Mouse (Mus musculus) thymus, adult 2 months (tissue): Measurements from ENCODE around the gene Gm3646. TPM values are rescaled to one million over a fixed set of nuclear protein-coding genes. Genes with fewer than 3 reads are reported as not detected.

ENCODE experiments used
- DNase-seq: peaks from one replicate; pipeline ENCODE4 v3.0.0; 2021
- H3K27ac ChIP-seq: fragments of 200-500 bp; 2 replicates; pipeline ENCODE4 v1.5.1; 2012; ENCODE audit warnings: low read length, control low read depth; ENCODE audit not compliant: control insufficient read depth, insufficient read depth
- H3K27me3 ChIP-seq: fragments of 200-500 bp; 2 replicates; pipeline ENCODE4 v1.6.1; 2012; ENCODE audit warnings: mild to moderate bottlenecking, low read length, moderate library complexity, mixed read lengths; ENCODE audit not compliant: control insufficient read depth, insufficient read depth
- H3K36me3 ChIP-seq: fragments of 200-500 bp; 2 replicates; pipeline ENCODE4 v1.6.1; 2012; ENCODE audit warnings: mild to moderate bottlenecking, low read length, moderate library complexity; ENCODE audit not compliant: control insufficient read depth, insufficient read depth
- H3K4me1 ChIP-seq: fragments of 200-500 bp; replicated peaks from 2 replicates; pipeline ENCODE4 v1.6.1; 2012; ENCODE audit warnings: low read length; ENCODE audit not compliant: control insufficient read depth, insufficient read depth
- H3K4me3 ChIP-seq: fragments of 200-500 bp; 2 replicates; pipeline ENCODE4 v1.5.1; 2012; ENCODE audit warnings: mild to moderate bottlenecking, low read length, control low read depth, moderate library complexity; ENCODE audit not compliant: control insufficient read depth, insufficient read depth
- CTCF ChIP-seq: fragments of 200-500 bp; IDR thresholded peaks from 2 replicates; pipeline ENCODE4 v1.5.1; 2012; ENCODE audit warnings: mild to moderate bottlenecking, control low read depth, low read length, moderate library complexity, borderline replicate concordance; ENCODE audit not compliant: control insufficient read depth, poor library complexity, insufficient read depth; ENCODE audit errors: extremely low read depth
- POLR2A ChIP-seq: fragments of 200-500 bp; IDR thresholded peaks from 2 replicates; pipeline ENCODE4 v1.6.1; 2012; ENCODE audit warnings: mild to moderate bottlenecking, low read length, control low read depth, moderate library complexity; ENCODE audit not compliant: control insufficient read depth, poor library complexity, insufficient read depth; ENCODE audit errors: extremely low read depth
- WGBS: fragments of 180-500 bp; shearing (Covaris S2); methylation state at CpG from one replicate; pipeline ENCODE4 v1.1.7; 2018; 5-methylcytosine and 5-hydroxymethylcytosine counted together
- polyA plus RNA-seq: library from polyadenylated mRNA; depleted of rRNA; stranded (reverse); fragments of >200 nt; gene quantifications from 2 replicates; pipeline ENCODE4 v1.2.3, GENCODE M21; 2012; rRNA removed

The Gm3646 gene
- polyA plus RNA-seq, 1 experiment = not detected

- H3K36me3 ChIP-seq = no peaks in the 10 kb centered on the region
- no peaks in the 10 kb centered on the region for H3K27me3 ChIP-seq
- no peak overlapping the region for H3K4me3 ChIP-seq
- no peak for TF ChIP-seq POLR2A
- no peak for TF ChIP-seq CTCF
- peaks cover 19% of the 10 kb centered on the region for H3K4me1 ChIP-seq
- no peak for DNase-seq
- H3K27ac ChIP-seq = no peak overlapping the region
- 84% methylated on average over 6 of the region's 6 CpGs for WGBS
Measured at GRCm38 (mm10) chr1:39760181-39760715, 44.9 kb downstream of the Gm3646 start.

GRCm38 (mm10) chr1:39759231-39760175, 45.6 kb downstream of the Gm3646 start:
- Histone ChIP-seq H3K27ac (no peak overlapping the region), H3K36me3 (no peaks in the 10 kb centered on the region), H3K4me1 (peaks cover 19% of the 10 kb centered on the region), H3K27me3 (no peaks in the 10 kb centered on the region), H3K4me3 (no peak overlapping the region)
- no peak for DNase-seq
- WGBS = 57% methylated on average over 9 of the region's 9 CpGs
- no peak for TF ChIP-seq POLR2A
- no peak for TF ChIP-seq CTCF

DNA sequence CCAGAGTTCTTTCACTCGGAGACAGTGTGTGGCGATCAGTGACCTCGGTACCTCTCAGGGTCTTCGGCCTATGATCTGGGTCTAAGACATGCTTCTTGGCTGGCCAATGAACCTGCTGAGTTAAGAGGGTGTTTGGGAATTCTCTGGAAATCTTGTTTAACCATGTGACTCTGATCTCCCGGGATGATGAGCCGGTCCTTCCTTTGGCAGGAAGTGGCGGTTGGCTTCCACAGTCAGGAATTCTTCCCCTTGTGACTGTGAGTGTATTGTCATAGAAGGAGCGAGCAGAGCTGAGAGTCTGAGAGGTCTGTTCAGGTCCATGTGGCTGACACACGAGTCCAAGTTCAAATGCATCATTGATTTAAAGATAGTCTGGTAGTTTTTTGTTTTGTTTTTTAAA, 46.9 kb downstream of the Gm3646 start:
- no peak for DNase-seq
- no peak overlapping the region for H3K4me3 ChIP-seq
- WGBS = 89% methylated on average over 9 of the region's 9 CpGs
- peaks cover 19% of the 10 kb centered on the region for H3K4me1 ChIP-seq
- TF ChIP-seq POLR2A (no peak), CTCF (no peak)
- H3K36me3 ChIP-seq = no peaks in the 10 kb centered on the region
- no peak overlapping the region for H3K27ac ChIP-seq
- no peaks in the 10 kb centered on the region for H3K27me3 ChIP-seq

GRCm38 (mm10) chr1:39756952-39757351, 48.2 kb downstream of the Gm3646 start:
- no peak overlapping the region for H3K4me3 ChIP-seq
- no peak overlapping the region for H3K27ac ChIP-seq
- WGBS = 95% methylated on average over 11 of the region's 11 CpGs
- no peak for DNase-seq
- no peak for TF ChIP-seq POLR2A
- TF ChIP-seq CTCF = no peak
- no peaks in the 10 kb centered on the region for H3K36me3 ChIP-seq
- peaks cover 14% of the 10 kb centered on the region for H3K4me1 ChIP-seq
- H3K27me3 ChIP-seq = no peaks in the 10 kb centered on the region

DNA sequence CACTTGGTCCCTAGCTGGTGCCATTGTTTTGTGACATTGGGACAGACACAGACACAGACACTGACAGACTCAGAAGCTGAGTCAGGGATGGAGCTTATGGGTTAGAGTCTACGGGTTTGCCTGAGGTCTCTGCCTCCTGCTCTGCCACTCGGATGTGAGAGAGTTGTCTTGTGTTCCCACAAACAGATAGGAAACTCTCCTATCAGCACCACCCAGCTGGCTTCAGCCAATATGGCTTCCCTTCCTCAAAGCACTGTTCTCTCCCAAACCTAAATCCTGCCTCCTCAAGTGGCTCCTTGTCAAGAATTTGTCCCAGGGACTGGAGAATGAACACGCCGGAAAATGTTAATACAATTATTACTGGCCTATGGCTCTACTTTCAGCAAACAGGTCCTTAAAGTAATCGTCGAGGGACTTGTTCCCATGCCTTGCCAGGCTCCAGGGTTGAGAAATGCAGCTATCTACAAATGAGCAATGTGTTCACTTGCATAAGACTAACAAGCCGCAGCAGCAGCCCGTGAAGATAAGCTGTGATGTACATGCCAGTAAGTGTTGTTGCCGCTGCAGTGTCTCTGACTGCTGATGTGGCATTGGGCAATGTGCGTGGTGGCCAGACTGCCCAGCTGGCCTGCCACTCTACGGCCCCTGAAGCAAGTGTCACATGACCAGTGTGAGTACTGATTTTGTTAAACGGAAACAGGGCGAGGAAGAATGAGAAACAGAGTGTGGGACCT, 50.7 kb downstream of the Gm3646 start:
- H3K27me3 ChIP-seq = no peaks in the 10 kb centered on the region
- no peaks in the 10 kb centered on the region for H3K36me3 ChIP-seq
- TF ChIP-seq CTCF = no peak
- TF ChIP-seq POLR2A = no peak
- H3K4me1 ChIP-seq = peaks cover 5% of the 10 kb centered on the region
- no peak overlapping the region for H3K4me3 ChIP-seq
- WGBS = 90% methylated on average over 13 of the region's 13 CpGs
- H3K27ac ChIP-seq = no peak overlapping the region
- DNase-seq = no peak

Other genes starting within 250 kb of the Gm3646 start
- 16.6 and 21.4 TPM in 2 replicates for gene Rnf149, start 227.9 kb downstream of the Gm3646 start, polyA plus RNA-seq
- gene Creg2, start 153.9 kb downstream of the Gm3646 start, polyA plus RNA-seq = 0.16 and 0.18 TPM in 2 replicates
- gene Rfx8, start 84.3 kb downstream of the Gm3646 start, polyA plus RNA-seq = 0.15 and 0.19 TPM in 2 replicates
- 164 and 167 TPM in 2 replicates for gene Map4k4, start 95.6 kb upstream of the Gm3646 start, polyA plus RNA-seq